Mouse (Mus musculus) telencephalon, adult 2 months (tissue): ENCODE data around the gene Cfap58.

Source experiments
- DNase-seq: peaks from one replicate; pipeline ENCODE4 v3.0.0-alpha.2; 2011; ENCODE audit warnings: low read depth, low spot score

The Cfap58 gene

GRCm38 (mm10) chr19:47937443-47938406, at the start of gene Cfap58:
Cfap58 (plus strand) TSS chr19:47937675.
- no peak for DNase-seq

DNA sequence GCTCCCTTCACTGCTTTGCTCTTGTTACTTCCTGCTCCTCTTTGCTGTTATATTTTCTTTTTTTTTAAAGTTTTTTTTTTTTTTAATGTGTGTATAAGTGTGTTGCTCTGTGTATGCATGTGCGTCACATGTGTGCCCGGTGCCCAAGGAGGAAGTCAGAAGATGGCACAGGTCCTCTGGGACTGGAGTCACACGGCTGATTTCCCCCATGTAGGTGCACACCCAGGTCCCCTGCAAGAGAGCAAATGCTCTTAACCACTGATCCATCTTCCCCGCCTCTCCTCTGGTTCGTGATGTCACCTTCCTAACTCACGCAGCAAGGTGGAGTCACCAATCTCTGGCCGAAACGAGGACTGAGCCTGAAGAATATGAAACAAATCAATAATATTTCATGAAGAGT, 49.4 kb upstream of the Cfap58 start:
- DNase-seq: no peak

DNA sequence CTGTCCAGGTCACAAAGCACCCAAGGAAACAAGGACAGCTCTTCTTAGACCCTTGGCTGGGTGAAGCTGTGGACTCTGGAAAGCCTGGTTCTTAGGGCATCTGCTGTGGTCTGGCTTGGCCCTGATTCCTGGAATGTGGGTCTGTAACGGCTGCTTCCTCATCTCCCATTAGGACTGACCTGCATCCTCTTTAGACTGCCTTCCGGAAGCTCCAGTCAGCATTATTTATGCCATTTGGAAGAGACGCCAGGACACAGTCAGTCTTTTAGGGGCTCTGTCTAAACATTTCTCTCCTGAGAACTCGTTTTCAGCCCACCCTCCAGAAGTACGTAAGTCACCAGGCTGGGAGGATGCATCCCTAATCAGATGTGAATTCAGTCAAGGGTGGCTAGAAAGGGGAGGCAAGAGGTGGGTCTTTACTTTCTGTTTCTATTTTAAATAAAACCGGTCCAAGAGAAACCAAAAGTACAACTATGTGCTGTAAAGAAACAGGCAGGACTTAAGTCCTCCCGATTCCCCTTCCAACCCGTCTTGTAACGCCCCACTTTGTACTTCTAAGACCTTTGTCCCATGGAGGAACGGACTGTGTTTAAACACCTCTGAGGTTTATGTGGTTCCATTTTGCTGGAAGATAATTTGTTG, 46.9 kb upstream of the Cfap58 start:
- DNase-seq: no peak

GRCm38 (mm10) chr19:47891562-47892312, 45.7 kb upstream of the Cfap58 start:
- no peak for DNase-seq

DNA sequence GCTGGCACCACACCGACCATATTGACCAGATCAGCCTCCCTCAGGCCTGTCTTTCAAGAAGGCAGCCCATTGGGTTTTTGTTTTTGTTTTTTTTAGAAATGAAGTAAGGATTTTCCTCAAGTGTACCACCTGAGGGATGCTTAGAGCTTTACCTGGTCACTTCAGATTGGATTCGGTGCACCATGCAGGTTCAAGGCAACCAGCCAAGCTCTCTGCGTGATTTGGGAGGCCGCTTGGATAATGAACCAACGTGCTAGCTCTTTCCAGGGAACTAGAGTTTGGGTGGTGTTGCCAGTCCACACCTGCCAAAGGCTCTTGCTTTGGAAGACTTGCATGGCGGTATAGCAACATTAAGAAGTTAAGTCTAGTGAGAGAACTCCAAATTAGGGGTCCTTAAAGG, 44.4 kb upstream of the Cfap58 start:
- DNase-seq: no peak

- no peak for DNase-seq
Observed at GRCm38 (mm10) chr19:47898472-47899079, 38.9 kb upstream of the Cfap58 start.

- DNase-seq: no peak
Observed at GRCm38 (mm10) chr19:47900012-47900411, 37.5 kb upstream of the Cfap58 start.

DNA sequence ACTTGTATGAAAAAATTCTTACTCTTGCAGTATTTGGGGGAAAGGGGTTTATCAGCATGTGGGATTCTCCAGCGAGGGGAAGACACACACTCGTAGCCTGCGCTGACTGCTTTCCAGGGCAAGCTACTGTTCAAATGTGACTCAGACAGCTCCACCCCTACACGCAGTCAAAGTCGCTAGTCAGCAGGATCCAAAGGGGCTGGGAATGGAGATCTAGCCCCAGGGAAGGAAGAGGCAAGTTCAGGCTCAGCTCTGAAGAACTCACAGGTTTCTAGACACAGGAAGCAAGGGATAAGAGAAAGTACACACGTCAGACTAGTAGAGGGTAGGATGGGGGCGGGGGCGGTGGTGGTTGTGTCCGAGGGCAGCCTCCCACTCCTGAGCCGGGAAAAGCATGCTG, 36.9 kb upstream of the Cfap58 start:
- no peak for DNase-seq

DNA sequence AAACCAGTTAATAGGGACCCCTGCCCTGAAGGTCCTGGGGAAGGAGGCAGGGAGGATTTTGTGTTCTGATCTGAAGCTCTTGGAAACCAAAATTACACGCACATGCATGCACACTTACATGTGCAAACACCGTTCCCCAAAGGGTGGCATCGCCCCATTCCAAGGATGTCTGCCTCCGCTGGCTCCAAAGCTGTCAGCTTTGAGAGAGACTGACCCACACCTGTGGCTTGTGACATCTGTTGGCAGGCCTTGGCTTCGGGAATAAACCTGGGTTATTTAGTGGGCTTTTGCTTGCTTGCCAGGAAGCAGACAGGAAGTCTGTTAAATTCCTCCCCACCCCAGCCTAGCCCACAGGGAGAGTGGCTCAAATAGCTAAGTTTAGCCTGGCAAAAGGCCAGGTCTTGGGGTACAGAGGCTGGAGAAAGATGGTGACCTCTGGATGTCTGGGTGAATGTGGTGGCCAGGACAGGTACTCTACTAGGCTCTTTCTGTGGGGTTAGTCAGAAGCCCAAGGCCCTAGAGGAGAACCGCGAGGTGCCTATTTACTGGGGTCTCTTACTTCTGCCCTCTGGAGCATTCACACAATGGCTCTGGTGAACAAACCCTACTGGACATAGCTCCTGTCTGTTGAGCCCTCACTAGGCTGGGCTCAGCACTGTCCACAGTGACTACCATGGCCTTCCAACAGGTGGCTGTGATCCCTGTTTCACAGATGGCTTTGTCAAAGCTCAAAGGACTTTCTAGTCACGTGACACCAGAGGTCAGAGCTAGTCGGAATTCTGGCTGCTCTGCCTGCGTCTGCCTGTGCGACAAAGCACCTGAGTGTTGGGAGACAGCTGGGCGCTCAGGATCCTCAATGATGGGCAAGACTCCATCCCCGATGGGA, 34.9 kb upstream of the Cfap58 start:
- no peak for DNase-seq

DNA sequence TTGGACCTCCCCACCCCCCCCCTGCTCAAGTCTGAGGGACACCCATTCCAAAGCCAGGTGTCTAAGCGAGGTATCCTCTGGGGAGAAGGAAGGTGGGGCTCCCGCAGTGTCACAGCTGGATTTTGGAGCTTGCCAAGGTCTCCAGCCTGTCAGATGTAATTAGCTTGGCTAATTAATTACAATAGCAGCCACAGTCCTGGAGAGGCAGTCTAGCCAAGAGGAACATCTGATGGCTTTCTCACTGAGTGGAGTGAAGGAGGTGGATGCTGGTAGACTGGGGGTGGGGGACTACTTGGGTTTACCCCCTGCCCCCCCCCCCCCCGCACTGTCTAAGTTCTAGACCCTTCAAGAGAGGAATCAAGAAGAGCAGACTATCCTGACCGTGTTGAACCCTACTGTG, 33.8 kb upstream of the Cfap58 start:
- no peak for DNase-seq

DNA sequence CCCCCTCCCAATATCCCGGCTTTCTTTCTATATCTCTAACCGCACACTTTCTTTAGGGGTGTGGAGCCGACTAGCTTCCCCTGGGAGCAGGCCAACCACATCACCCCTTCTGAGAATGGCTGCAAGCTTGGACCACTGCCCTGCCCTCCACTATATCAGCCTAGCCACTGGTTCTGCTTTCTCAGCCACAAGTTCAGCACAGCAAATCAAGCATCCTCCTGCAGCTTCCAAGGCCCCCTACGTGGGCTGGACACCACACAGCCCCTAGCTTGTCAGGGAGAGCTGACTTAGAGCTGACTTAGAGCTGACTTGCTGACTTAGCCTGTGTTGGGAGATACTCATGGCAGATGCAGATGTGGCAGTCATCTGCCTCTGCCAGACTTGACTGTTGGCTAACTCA, 32.4 kb upstream of the Cfap58 start:
- DNase-seq: no peak

DNA sequence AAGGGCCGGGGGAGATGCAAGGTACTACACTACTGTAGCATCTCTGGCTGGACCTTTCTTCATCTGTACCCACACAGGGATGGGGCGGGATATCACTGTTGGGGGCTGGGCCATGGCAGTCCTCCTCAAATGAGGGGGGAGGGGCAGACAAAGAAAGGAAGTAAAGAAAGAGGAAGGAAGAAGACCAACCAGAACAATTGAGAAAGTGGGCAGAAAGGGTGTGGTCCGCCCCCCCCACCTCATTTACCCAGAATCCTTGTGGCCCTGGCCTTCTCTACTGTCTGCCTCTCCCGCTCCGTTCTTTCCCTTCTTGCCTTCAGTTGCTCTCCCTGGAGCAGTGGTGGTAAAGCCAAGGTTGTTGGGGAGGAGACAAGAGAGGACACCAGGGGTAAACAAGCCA, 31.9 kb upstream of the Cfap58 start:
- DNase-seq: no peak

- no peak for DNase-seq
Observed at GRCm38 (mm10) chr19:47907596-47907995, 29.9 kb upstream of the Cfap58 start.

DNA sequence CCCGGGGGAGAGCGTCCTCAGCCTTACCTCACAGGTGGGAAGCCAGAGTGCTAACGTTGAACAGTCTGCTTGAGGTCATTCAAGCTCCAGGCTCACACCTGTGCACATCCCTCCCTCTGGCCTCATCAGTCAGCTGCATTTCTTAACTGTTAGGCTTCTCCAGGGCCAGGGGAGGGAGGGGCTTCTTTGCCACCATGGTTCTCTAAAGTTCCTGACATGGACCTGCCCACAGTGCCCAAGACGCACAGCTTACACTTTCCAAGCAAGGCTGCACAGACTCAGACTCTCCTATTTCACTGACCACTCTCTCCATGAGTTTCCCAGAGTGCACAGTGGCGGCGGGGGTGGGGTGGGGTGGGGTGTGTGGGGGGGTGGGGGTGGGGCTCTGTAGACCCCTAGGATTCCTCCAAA, 28.5 kb upstream of the Cfap58 start:
- no peak for DNase-seq

- no peak for DNase-seq
Observed at GRCm38 (mm10) chr19:47909387-47910116, 27.9 kb upstream of the Cfap58 start.

DNA sequence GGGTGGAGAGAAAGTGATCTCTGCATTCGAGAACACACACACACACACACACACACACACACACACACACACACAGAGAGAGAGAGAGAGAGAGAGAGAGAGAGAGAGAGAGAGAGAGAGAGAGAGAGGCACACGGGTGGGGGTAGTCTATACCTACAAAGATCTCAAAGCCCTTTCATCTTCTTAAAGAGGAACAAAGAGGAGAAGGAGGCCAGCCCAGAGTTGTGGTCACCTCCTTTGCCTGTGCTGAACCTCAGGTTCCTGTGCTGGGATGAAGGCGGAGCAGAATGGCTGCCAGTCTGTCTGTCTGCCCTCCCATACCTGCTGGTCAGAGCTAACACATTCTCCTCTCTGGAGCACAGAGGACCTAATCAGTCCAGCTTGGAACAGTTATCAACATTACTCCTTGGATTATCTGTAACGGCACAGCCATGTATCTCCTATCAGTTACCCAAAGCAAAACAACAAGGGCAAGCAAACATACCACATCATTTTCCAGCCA, 27.3 kb upstream of the Cfap58 start:
- no peak for DNase-seq

- DNase-seq: no peak
Observed at GRCm38 (mm10) chr19:47910751-47911150, 26.7 kb upstream of the Cfap58 start.

GRCm38 (mm10) chr19:47913344-47913743, 24.1 kb upstream of the Cfap58 start:
- no peak for DNase-seq

- DNase-seq: no peak
Observed at GRCm38 (mm10) chr19:47914191-47914590, 23.3 kb upstream of the Cfap58 start.

GRCm38 (mm10) chr19:47915251-47915650, 22.2 kb upstream of the Cfap58 start:
- DNase-seq: no peak
